Mouse (Mus musculus): ENCODE results near the gene Mafk. TPM values are rescaled to one million over a fixed set of nuclear protein-coding genes. Genes with fewer than 3 reads are reported as not detected.

Mafk gene
- polyA plus RNA-seq, 1 experiment from 2014 or later, result 20.6 TPM

Small RNAs within 50 kb of the gene (microRNA-seq; reads per million reads assigned to microRNA genes)
- gene Mir7037, result not detected

Other genes with a start within 250 kb of the Mafk start
- gene Uncx, start 248.0 kb upstream of the Mafk start, polyA plus RNA-seq (2015; fragmentation: Nextera tagmentation; extraction: Ambion mirVana), result 4.2 and 4.8 TPM in 2 replicates
- gene Micall2, start 55.2 kb upstream of the Mafk start, polyA plus RNA-seq (2015; fragmentation: Nextera tagmentation; extraction: Ambion mirVana), result 4.0 and 4.3 TPM in 2 replicates
- gene Ints1, start 15.8 kb upstream of the Mafk start, polyA plus RNA-seq (2015; fragmentation: Nextera tagmentation; extraction: Ambion mirVana), result 27.1 and 31.1 TPM in 2 replicates
- 0.06 and 0.08 TPM in 2 replicates for gene Tmem184a, start 28.4 kb downstream of the Mafk start, polyA plus RNA-seq (2015; fragmentation: Nextera tagmentation; extraction: Ambion mirVana)
- not detected in 2 replicates for gene Gm26938, start 34.9 kb downstream of the Mafk start, polyA plus RNA-seq (2015; fragmentation: Nextera tagmentation; extraction: Ambion mirVana)
- gene Psmg3, start 35.4 kb downstream of the Mafk start, polyA plus RNA-seq (2015; fragmentation: Nextera tagmentation; extraction: Ambion mirVana), result 84.5 and 89.6 TPM in 2 replicates
- gene Elfn1, start 116.4 kb downstream of the Mafk start, polyA plus RNA-seq (2015; fragmentation: Nextera tagmentation; extraction: Ambion mirVana), result 2.4 and 2.6 TPM in 2 replicates

All from forebrain, embryonic 15.5 days (tissue).